Mouse (Mus musculus) erythroblast, adult 5-6 weeks (primary cell): ENCODE results near the gene Fam186b. TPM values are rescaled to one million over a fixed set of nuclear protein-coding genes. Genes with fewer than 3 reads are reported as not detected.
"Not testable (repeated sequence)": the region's sequence is repeated elsewhere in the genome, so short reads cannot be mapped to it uniquely, and the experiment has no call there.

ENCODE experiments used
- ATAC-seq: replicated peaks from 2 replicates; pipeline ENCODE4 v1.8.0; 2016; ENCODE audit warnings: moderate number of reproducible peaks, mild to moderate bottlenecking, moderate TSS enrichment, inconsistent platforms; ENCODE audit not compliant: poor library complexity, low FRiP score, severe bottlenecking
- total RNA-seq, 2 experiments: library from RNA; stranded (forward) in 1 of 2; stranded (reverse) in 1 of 2; fragments of 150-400 nt in 1 of 2; fragments of 200-764, 138-1000 nt in 1 of 2; gene quantifications; 2 replicates each; pipeline versions ENCODE4 v1.2.3 to v1.2.4; 2015 to 2017; ENCODE audit warnings: low replicate concordance in 2 of 2

The Fam186b gene
- total RNA-seq, 2 experiments from 2014 or later: not detected

- no peak for ATAC-seq
Measured at GRCm38 (mm10) chr15:99276095-99276494, 19.6 kb downstream of the Fam186b start.

GRCm38 (mm10) chr15:99265679-99266078 lies 30.0 kb downstream of the Fam186b start:
- ATAC-seq: peak; percentile 69

GRCm38 (mm10) chr15:99264363-99264762 lies 31.3 kb downstream of the Fam186b start:
- no peak for ATAC-seq

GRCm38 (mm10) chr15:99262702-99263101 lies 33.0 kb downstream of the Fam186b start:
- no peak for ATAC-seq

- peak; percentile 58 for ATAC-seq
Measured at GRCm38 (mm10) chr15:99259730-99260252, 35.9 kb downstream of the Fam186b start.

- ATAC-seq: no peak
Measured at GRCm38 (mm10) chr15:99259167-99259729, 36.4 kb downstream of the Fam186b start.

GRCm38 (mm10) chr15:99255241-99255749 lies 40.4 kb downstream of the Fam186b start:
- no peak for ATAC-seq

GRCm38 (mm10) chr15:99254477-99255005 lies 41.1 kb downstream of the Fam186b start:
- ATAC-seq: no peak

GRCm38 (mm10) chr15:99253772-99254171 lies 41.9 kb downstream of the Fam186b start:
- ATAC-seq: no peak

- not testable (repeated sequence) for ATAC-seq
Measured at GRCm38 (mm10) chr15:99253175-99253479, 42.6 kb downstream of the Fam186b start.

- ATAC-seq: peak; percentile 26
Measured at GRCm38 (mm10) chr15:99252381-99253174, 43.1 kb downstream of the Fam186b start.

GRCm38 (mm10) chr15:99251626-99252380 lies 43.9 kb downstream of the Fam186b start, which contains the start of gene Mcrs1:
Gene Mcrs1 (minus strand): TSS chr15:99251961.
- ATAC-seq: peak; percentile 91

GRCm38 (mm10) chr15:99251111-99251510 lies 44.6 kb downstream of the Fam186b start:
- peak; percentile 41 for ATAC-seq

- ATAC-seq: no peak
Measured at GRCm38 (mm10) chr15:99249938-99250337, 45.8 kb downstream of the Fam186b start.

- ATAC-seq: no peak
Measured at GRCm38 (mm10) chr15:99248972-99249371, 46.7 kb downstream of the Fam186b start.

- ATAC-seq: not testable (repeated sequence)
Measured at GRCm38 (mm10) chr15:99246736-99247135, 49.0 kb downstream of the Fam186b start.

GRCm38 (mm10) chr15:99242045-99242444 lies 53.6 kb downstream of the Fam186b start:
- no peak for ATAC-seq

GRCm38 (mm10) chr15:99241249-99241648 lies 54.4 kb downstream of the Fam186b start:
- ATAC-seq: no peak

GRCm38 (mm10) chr15:99240129-99240528 lies 55.6 kb downstream of the Fam186b start:
- no peak for ATAC-seq

GRCm38 (mm10) chr15:99238006-99238405 lies 57.7 kb downstream of the Fam186b start:
- ATAC-seq: no peak
